Mouse (Mus musculus) midbrain, embryonic 12.5 days (tissue): ENCODE data around the gene Ccne1. TPM values are rescaled to one million over a fixed set of nuclear protein-coding genes. Genes with fewer than 3 reads are reported as not detected.

ENCODE experiments used
- ATAC-seq: fragments of 200-750 bp; cut with Nextera tagmentation; 2 replicates; pipeline ENCODE4 v1.8.0; 2017; ENCODE audit warnings: low read depth, moderate TSS enrichment, moderate library complexity; ENCODE audit not compliant: low FRiP score
- H3K27ac ChIP-seq: fragments of 300-500 bp; sonication (generic); replicated peaks from 2 replicates; pipeline ENCODE4 v1.5.1; 2016; ENCODE audit warnings: mild to moderate bottlenecking
- H3K27me3 ChIP-seq: fragments of 300-500 bp; sonication (generic); 2 replicates; pipeline ENCODE4 v1.6.1; 2016; ENCODE audit warnings: mild to moderate bottlenecking
- H3K36me3 ChIP-seq: fragments of 300-500 bp; sonication (generic); 2 replicates; pipeline ENCODE4 v1.6.1; 2016
- H3K4me1 ChIP-seq: fragments of 300-500 bp; sonication (generic); 2 replicates; pipeline ENCODE4 v1.6.1; 2016
- H3K4me2 ChIP-seq: fragments of 300-500 bp; sonication (generic); replicated peaks from 2 replicates; pipeline ENCODE4 v1.6.1; 2016; ENCODE audit warnings: mild to moderate bottlenecking, moderate library complexity
- H3K4me3 ChIP-seq: fragments of 300-500 bp; sonication (generic); 2 replicates; pipeline ENCODE4 v1.5.1; 2016; ENCODE audit warnings: mild to moderate bottlenecking
- H3K9ac ChIP-seq: fragments of 300-500 bp; sonication (generic); replicated peaks from 2 replicates; pipeline ENCODE4 v1.6.1; 2016; ENCODE audit warnings: mild to moderate bottlenecking, moderate library complexity
- H3K9me3 ChIP-seq: fragments of 300-500 bp; sonication (generic); 2 replicates; pipeline ENCODE4 v1.6.1; 2016; ENCODE audit warnings: mild to moderate bottlenecking
- WGBS: fragments of 180-500 bp; shearing (Covaris S2); methylation state at CpG from one replicate; pipeline ENCODE4 v1.1.7; 2016; 5-methylcytosine and 5-hydroxymethylcytosine counted together
- polyA plus RNA-seq: library from polyadenylated mRNA; unstranded; fragments of >200 nt; fragmentation: Nextera tagmentation; extraction: Ambion mirVana; gene quantifications from 2 replicates; pipeline ENCODE4 v1.2.1, GENCODE M21; 2016

The Ccne1 gene
- polyA plus RNA-seq, 1 experiment from 2014 or later: 36.7 TPM

DNA sequence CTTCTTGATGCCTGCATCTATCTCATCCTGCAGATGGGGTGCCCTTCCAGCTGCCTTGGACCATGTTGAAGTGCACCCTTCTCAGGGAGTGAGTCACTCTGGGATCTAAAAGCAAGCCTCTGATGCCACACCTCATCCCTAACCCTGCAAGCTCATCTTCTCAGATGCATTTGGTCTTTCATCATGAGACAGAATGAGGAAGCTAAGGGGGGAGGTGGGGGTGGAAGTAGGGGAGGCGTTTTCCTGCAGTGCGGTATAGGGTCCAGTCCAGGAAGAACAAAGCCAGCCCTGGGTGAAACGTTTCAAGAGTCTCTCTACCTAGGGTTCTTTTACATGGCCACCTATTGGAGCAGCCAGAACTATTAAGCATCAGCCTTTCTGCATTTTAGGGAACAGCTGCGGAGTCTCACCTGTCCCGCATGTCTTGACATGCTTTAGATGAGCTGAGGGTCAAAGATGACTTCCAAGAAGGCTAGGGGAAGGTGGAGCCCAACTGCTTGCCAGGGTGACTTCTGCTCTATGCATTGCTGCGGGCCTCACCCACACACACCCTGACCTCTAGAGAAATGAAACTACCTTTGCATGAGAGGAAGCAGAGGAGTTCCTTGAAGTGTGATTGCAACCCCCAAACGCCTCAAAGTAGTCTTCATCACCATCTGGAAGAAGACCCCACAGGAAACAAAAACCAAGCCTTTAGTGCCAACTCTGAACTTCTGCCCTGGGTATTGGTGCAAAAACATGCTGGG, 17.2 kb downstream of the Ccne1 start:
- peaks cover 12% of the 10 kb centered on the region for H3K4me1 ChIP-seq
- WGBS: 81% methylated on average over 7 of the region's 7 CpGs
- H3K36me3 ChIP-seq: no peaks in the 10 kb centered on the region
- peaks cover 36% of the 10 kb centered on the region for H3K27me3 ChIP-seq
- no peak overlapping the region for H3K9ac ChIP-seq
- H3K4me2 ChIP-seq: no peak overlapping the region
- no peaks in the 10 kb centered on the region for H3K9me3 ChIP-seq
- no peak for ATAC-seq
- H3K27ac ChIP-seq: no peak overlapping the region
- H3K4me3 ChIP-seq: no peak overlapping the region

DNA sequence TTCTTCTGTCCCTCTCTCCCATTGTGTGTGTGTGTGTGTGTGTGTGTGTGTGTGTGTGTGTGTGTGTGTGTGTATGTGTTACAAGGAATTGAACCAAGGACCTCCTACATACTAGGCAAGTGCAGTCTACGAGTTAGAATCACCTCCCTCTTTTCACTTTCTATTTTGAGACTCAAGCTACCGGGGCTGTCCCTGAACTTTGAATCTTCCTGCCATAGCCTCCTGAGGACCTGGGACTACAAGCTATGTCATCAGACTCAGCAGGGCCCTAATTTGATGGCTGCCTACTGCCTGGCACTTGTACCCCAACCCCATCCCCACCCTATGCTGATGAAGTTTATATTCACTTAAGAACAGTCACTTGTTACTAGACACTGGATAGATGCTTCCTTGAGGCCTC, 18.9 kb downstream of the Ccne1 start:
- WGBS: 100% methylated on average over 1 of the region's 2 CpGs
- no peak overlapping the region for H3K27ac ChIP-seq
- no peak for ATAC-seq
- H3K4me2 ChIP-seq: no peak overlapping the region
- H3K27me3 ChIP-seq: peaks cover 36% of the 10 kb centered on the region
- H3K36me3 ChIP-seq: no peaks in the 10 kb centered on the region
- peaks cover 18% of the 10 kb centered on the region for H3K4me1 ChIP-seq
- no peak overlapping the region for H3K9ac ChIP-seq
- H3K9me3 ChIP-seq: no peaks in the 10 kb centered on the region
- no peak overlapping the region for H3K4me3 ChIP-seq

GRCm38 (mm10) chr7:38087856-38088255, 19.5 kb downstream of the Ccne1 start:
- Histone ChIP-seq H3K27ac (no peak overlapping the region), H3K4me3 (no peak overlapping the region), H3K9ac (no peak overlapping the region), H3K4me2 (no peak overlapping the region), H3K36me3 (no peaks in the 10 kb centered on the region), H3K9me3 (no peaks in the 10 kb centered on the region), H3K4me1 (peaks cover 18% of the 10 kb centered on the region), H3K27me3 (peaks cover 36% of the 10 kb centered on the region)
- 88% methylated on average over 8 of the region's 8 CpGs for WGBS
- no peak for ATAC-seq

- H3K4me2 ChIP-seq: no peak overlapping the region
- H3K27ac ChIP-seq: no peak overlapping the region
- no peaks in the 10 kb centered on the region for H3K36me3 ChIP-seq
- ATAC-seq: no peak
- no peak overlapping the region for H3K4me3 ChIP-seq
- H3K27me3 ChIP-seq: peaks cover 36% of the 10 kb centered on the region
- H3K9ac ChIP-seq: no peak overlapping the region
- 35% methylated on average over 8 of the region's 8 CpGs for WGBS
- H3K4me1 ChIP-seq: peaks cover 18% of the 10 kb centered on the region
- no peaks in the 10 kb centered on the region for H3K9me3 ChIP-seq
Measured at GRCm38 (mm10) chr7:38086401-38086800, 20.9 kb downstream of the Ccne1 start.

GRCm38 (mm10) chr7:38085573-38086211, 21.6 kb downstream of the Ccne1 start:
- Histone ChIP-seq H3K4me2 (peak overlapping the region; percentile 62), H3K27me3 (peaks cover 36% of the 10 kb centered on the region), H3K9ac (peak overlapping the region; percentile 43; the same call in 1 of the 2 replicates), H3K4me3 (peak overlapping the region; percentile 38), H3K36me3 (no peaks in the 10 kb centered on the region), H3K9me3 (no peaks in the 10 kb centered on the region), H3K4me1 (peaks cover 18% of the 10 kb centered on the region), H3K27ac (no peak overlapping the region)
- WGBS: under 1% methylated on average over 35 of the region's 35 CpGs
- ATAC-seq: peak; percentile 28

- no peaks in the 10 kb centered on the region for H3K36me3 ChIP-seq
- H3K9ac ChIP-seq: 0 out of 2 replicates have a peak overlapping the region, but pooled peaks have one; percentile 32
- peak overlapping the region; percentile 38 for H3K4me3 ChIP-seq
- under 1% methylated on average over 57 of the region's 65 CpGs for WGBS
- H3K4me1 ChIP-seq: peaks cover 18% of the 10 kb centered on the region
- peak; percentile 98 for ATAC-seq
- no peaks in the 10 kb centered on the region for H3K9me3 ChIP-seq
- no peak overlapping the region for H3K27ac ChIP-seq
- peak overlapping the region; percentile 62 for H3K4me2 ChIP-seq
- peaks cover 36% of the 10 kb centered on the region for H3K27me3 ChIP-seq
Measured at GRCm38 (mm10) chr7:38084778-38085572, 22.4 kb downstream of the Ccne1 start.

GRCm38 (mm10) chr7:38082971-38083370, 24.4 kb downstream of the Ccne1 start:
- Histone ChIP-seq H3K27ac (no peak overlapping the region), H3K9ac (no peak overlapping the region), H3K27me3 (peaks cover 28% of the 10 kb centered on the region), H3K36me3 (no peaks in the 10 kb centered on the region), H3K4me1 (peaks cover 18% of the 10 kb centered on the region), H3K4me3 (no peak overlapping the region), H3K4me2 (no peak overlapping the region), H3K9me3 (no peaks in the 10 kb centered on the region)
- no peak for ATAC-seq

DNA sequence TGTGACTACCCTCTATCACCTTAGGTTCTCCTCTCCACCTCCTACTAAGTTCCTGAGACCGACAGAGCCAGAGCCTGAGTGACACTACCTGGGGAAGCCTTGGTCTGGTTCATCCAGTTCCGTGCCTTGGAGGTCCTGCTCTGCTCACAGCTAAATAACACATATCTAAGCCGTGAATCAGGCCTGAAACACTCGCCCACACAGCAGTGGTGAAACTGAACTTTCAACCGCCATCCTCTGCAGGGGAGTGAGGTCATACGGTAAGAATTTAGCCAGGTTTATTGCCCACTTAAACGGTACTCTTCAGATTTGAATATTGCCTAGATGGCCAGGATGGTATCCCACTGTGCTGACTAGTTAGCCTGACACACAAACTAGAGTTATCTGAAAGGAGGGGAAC, 30.1 kb downstream of the Ccne1 start:
- Histone ChIP-seq H3K9ac (no peak overlapping the region), H3K27ac (no peak overlapping the region), H3K4me2 (no peak overlapping the region), H3K36me3 (no peaks in the 10 kb centered on the region), H3K4me3 (no peak overlapping the region), H3K27me3 (peaks cover 17% of the 10 kb centered on the region), H3K4me1 (peaks cover 18% of the 10 kb centered on the region), H3K9me3 (no peaks in the 10 kb centered on the region)
- WGBS: 74% methylated on average over 7 of the region's 7 CpGs
- no peak for ATAC-seq

GRCm38 (mm10) chr7:38075487-38075886, 31.8 kb downstream of the Ccne1 start:
- H3K9ac ChIP-seq: no peak overlapping the region
- ATAC-seq: no peak
- no peaks in the 10 kb centered on the region for H3K36me3 ChIP-seq
- WGBS: 49% methylated on average over 6 of the region's 6 CpGs
- H3K4me3 ChIP-seq: no peak overlapping the region
- H3K4me1 ChIP-seq: peaks cover 18% of the 10 kb centered on the region
- H3K4me2 ChIP-seq: no peak overlapping the region
- peaks cover 19% of the 10 kb centered on the region for H3K27me3 ChIP-seq
- H3K9me3 ChIP-seq: no peaks in the 10 kb centered on the region
- H3K27ac ChIP-seq: no peak overlapping the region

DNA sequence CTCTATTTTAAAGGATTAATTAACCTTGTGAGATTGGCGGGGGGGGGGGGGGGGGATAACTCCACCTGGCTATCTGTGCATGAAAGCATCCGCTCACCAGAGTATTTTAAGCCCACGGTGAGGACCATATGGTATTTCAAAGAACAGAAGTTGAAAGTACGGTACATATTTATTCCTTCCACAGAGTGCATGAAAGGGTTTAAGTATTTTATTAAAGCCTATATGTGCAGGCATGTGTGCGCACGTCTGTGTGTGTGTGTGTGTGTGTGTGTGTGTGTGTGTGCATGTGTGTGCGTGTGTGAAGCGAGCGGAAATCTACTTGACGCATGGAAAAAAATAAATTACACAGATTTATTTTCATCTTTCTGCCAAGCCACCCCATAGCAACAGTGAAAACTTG, 32.4 kb downstream of the Ccne1 start:
- Histone ChIP-seq H3K36me3 (no peaks in the 10 kb centered on the region), H3K9me3 (no peaks in the 10 kb centered on the region), H3K27ac (peak overlapping the region; percentile 67; the same call in 1 of the 2 replicates), H3K4me1 (peaks cover 18% of the 10 kb centered on the region), H3K4me2 (peak overlapping the region; percentile 51), H3K4me3 (peak overlapping the region; percentile 27), H3K9ac (peak overlapping the region; percentile 28), H3K27me3 (peaks cover 25% of the 10 kb centered on the region)
- 37% methylated on average over 9 of the region's 10 CpGs for WGBS
- peak; percentile 57 for ATAC-seq

DNA sequence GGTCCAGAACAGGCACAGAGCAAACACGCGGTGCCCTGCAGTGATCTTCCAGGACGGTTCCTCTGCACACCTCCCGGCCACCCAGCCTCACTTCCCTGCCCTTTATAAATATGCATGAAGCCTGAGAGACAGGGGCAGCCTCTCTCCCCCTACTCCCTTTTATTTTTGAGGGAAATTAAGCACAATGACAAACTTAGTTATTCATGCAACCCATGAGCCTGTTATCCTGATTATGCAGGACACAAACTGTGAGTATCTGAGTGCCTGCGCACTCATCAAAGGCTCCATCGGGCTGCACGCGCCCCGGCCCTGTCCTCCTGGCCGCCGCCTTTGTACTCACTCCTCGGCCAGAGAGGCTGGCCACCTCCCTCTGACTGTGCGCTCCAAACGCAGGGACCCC, 32.8 kb downstream of the Ccne1 start:
- H3K9me3 ChIP-seq: no peaks in the 10 kb centered on the region
- peak; percentile 94 for ATAC-seq
- no peaks in the 10 kb centered on the region for H3K36me3 ChIP-seq
- H3K27me3 ChIP-seq: peaks cover 27% of the 10 kb centered on the region
- H3K4me1 ChIP-seq: peaks cover 18% of the 10 kb centered on the region
- under 1% methylated on average over 14 of the region's 14 CpGs for WGBS
- peak overlapping the region; percentile 27 for H3K4me3 ChIP-seq
- H3K27ac ChIP-seq: peak overlapping the region; percentile 67; the same call in 1 of the 2 replicates
- peak overlapping the region; percentile 51 for H3K4me2 ChIP-seq
- H3K9ac ChIP-seq: peak overlapping the region; percentile 28

DNA sequence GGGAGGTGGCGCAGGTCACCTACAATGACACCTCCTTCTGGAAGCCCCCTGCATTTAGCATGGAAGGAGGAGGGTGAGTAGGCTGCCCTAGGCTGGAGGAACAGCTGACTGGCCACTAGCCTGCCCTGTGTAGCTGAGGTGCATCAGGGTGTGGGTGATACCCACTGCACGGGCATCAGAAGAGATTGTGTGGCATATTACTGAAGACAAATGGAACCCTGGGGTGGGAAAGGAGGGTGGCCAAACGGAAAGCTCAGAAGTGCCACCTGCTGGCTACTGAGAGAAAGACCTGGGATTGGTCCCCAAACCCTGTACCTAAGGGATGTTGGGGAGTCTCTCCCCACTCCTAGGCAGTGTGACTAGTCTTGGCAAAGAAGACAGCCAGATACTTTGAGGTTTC, 33.6 kb downstream of the Ccne1 start:
- 29% methylated on average over 3 of the region's 3 CpGs for WGBS
- no peak overlapping the region for H3K9ac ChIP-seq

More for the DNA sequence above, 33.6 kb downstream of the Ccne1 start:
- Histone ChIP-seq H3K9me3 (no peaks in the 10 kb centered on the region), H3K36me3 (no peaks in the 10 kb centered on the region), H3K4me2 (peak overlapping the region; percentile 51; the same call in 1 of the 2 replicates), H3K27ac (no peak overlapping the region), H3K4me3 (no peak overlapping the region), H3K27me3 (peaks cover 27% of the 10 kb centered on the region), H3K4me1 (peaks cover 18% of the 10 kb centered on the region)
- peak; percentile 64 for ATAC-seq
